Mouse (Mus musculus): ENCODE measurements around the gene Cdh24. TPM values are rescaled to one million over a fixed set of nuclear protein-coding genes. Genes with fewer than 3 reads are reported as not detected.

The Cdh24 gene
- total RNA-seq, 2 experiments from 2014 or later = 22.5 to 27.5 TPM

DNA sequence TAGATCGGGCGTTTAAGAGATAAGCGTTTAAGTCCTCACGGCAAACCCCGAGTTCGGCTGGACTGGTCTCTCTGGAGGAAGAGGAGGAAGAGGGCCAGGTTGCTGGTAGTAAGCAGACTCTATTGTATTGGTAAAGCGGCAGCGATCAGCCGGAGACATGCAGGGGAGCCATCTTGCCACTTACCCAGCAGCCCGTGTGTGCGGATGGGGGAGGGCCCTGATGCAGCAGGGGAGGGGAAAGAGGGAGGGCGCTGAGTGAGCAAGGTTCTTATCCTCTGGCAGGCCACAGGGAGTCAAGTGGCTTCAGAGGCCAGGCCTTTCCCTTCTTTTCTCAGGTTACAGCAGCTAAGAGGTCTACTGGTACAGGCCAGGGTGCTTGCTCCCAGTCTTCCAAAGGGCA is 12.3 kb upstream of the Cdh24 start:
- no peak for TF ChIP-seq CTCF (conservative IDR thresholded peaks at IDR 0.05)
- DNase-seq (ENCODE audit: low spot score in 2 of 2) = peak; percentile 83 to 87
- H3K4me3 ChIP-seq = peak overlapping the region; percentile 86
- peak overlapping the region; percentile 94 for H3K27ac ChIP-seq

DNA sequence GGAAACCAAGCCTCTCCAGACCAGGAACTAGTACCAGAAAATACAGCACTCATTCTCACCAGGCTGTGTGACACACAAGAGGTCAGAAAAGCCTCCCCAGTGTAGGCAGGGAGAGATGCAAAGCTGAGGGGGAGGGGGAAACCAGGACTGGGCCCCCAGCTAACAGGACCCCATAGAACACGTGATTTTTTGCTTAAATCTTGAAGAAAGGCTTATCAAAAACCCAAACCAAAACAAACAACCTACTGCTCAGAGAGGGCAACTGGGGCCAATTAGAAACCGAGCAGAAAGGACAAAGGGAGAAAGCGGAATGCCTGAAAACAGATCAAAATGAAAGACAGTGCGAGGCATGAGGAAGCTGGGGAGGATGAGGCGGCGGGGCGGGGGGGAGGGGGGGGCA is 11.6 kb upstream of the Cdh24 start:
- peak overlapping the region; percentile 94 for H3K27ac ChIP-seq
- DNase-seq (ENCODE audit: low spot score in 2 of 2) = no peak
- no peak for TF ChIP-seq CTCF (conservative IDR thresholded peaks at IDR 0.05)
- peak overlapping the region; percentile 86 for H3K4me3 ChIP-seq

DNA sequence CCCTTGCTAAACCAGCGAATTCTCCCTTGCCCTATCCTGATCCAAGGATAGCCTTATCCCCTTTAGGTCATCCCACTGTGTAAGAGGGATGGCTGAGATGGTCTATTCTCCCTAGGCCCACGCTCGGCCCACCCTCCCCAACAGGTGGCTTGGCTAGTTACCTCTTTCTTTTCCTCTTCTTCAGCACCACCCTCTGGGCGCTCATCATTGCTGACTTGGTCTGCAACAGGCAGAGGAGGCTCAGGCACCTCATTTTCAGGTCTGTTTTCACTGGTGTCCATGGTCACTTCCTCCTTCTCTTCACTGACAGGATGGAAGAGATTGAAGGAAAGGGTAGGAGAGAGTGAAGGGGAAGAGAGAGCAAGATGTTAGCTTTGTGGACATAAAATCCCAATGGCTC is 10.4 kb upstream of the Cdh24 start:
- H3K27ac ChIP-seq = no peak overlapping the region
- H3K4me3 ChIP-seq = no peak overlapping the region
- no peak for DNase-seq (ENCODE audit: low spot score in 2 of 2)
- no peak for TF ChIP-seq CTCF (conservative IDR thresholded peaks at IDR 0.05)

DNA sequence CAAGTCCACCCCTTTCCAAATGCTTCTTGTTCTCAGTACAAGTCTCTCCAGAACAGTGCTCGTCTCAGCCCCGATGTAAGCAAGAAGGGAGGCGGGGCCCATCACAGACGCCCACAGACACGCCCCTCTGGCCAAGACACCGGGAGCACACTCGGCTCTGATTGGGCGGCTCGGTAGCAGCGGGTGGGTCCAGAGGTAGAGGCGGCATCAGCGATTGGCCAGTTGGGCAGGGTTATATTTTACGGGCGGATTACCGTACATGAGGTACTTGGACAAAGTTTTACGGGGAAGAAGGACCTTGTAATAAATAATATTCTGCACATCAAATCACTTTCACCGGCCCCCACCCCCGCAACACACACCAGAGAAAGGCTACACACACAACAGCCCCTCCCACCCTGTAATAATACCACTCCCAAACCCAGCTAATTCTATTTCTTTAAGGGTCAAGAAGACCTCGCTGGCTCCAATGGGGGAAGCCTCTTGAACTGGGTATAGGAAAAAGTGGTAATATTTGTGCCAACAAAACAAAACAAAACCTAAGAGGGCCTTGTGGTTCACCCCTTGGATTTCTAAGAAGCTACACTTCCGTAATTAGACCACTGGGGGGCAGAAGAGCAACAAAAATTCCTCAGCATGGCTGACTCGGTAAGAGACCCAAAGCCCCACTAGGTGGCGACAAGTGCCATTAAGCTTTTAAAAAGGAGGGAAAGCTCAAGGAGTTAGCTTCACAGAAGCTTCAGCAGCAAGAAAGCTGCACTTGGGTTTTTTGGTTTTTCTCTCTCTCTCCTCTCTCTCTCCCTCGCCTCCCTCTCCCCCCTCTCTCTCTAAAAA is 9.7 kb upstream of the Cdh24 start:
- DNase-seq (ENCODE audit: low spot score in 2 of 2) = peak; percentile 88 to 89
- peak; percentile 96 for TF ChIP-seq CTCF (conservative IDR thresholded peaks at IDR 0.05)
- Histone ChIP-seq H3K27ac (no peak overlapping the region), H3K4me3 (no peak overlapping the region; the same call in 1 of the 2 replicates)

DNA sequence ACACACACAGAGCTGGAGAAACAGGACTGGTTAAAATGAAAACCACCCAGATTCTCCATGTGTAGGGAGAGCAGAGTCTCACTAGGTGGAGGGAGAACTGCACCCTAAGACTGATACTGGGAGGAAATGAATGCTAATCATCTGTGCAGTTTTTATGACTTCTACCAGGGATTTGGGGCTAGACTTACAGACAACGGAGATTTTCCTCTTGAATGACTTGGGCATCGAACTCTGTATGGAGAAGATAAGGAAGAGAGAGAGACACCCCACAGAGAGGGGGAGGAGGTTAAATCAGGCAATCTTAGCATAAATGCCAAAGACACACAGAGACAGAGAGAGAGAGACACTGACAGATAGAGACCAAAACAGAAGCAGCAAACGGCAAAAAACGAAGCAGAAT is 6.7 kb upstream of the Cdh24 start:
- H3K27ac ChIP-seq = no peak overlapping the region; the same call in 1 of the 2 replicates
- H3K4me3 ChIP-seq = no peak overlapping the region
- DNase-seq (ENCODE audit: low spot score in 2 of 2) = no peak
- no peak for TF ChIP-seq CTCF (conservative IDR thresholded peaks at IDR 0.05)

DNA sequence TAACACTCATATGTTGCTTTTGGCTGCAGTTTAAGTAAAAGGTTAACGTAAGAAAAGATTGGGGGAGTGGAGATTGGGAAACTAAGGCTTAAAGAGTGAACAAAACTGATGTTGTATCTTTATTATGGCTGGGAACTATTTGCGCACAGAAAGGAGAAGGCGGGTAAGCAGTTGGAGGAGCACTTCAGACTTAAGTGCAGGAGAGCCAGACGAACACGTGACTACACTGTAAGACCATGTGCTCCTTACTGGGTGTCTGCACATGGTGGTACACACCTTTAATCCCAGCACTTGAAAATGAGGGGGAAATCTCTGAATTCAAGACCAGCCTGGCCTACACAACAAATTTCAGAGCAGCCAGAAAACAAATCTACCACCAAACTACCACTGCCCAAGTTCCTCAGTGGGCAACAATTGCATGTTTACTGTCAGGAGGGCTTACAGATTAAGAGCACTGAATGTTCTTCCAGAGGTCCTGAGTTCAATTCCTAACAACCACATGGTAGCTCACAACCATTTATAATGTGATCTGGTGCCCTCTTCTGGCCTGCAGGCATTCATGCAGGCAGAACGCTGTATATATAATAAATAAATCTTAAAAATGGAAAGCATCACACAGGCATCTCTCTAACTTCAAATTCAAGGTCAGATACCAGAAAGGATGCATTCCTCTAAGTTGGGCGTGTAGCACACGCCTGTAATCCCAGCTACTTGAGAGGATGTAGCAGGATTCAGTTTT is 5.9 kb upstream of the Cdh24 start:
- H3K27ac ChIP-seq = no peak overlapping the region
- peak; percentile 79 for TF ChIP-seq CTCF (conservative IDR thresholded peaks at IDR 0.05)

DNA sequence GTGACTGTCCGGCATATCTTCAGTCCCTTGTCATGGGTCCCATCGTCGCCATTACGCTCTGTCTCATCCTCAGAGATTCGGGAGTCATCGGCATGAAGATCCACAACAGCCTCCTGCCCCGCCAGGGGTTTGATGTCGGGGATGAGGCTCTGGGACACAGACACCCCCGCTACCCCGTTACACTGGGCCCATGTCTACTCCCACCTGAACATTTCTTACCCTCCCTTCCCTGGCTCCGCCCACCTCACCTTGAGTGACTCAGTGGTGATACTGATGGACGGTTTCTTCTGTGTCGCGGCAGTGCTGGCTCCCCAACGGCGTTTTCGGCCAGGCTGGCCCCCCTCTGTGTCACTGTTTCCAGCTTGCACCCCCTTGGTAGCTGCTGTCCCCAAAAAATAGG is 5.3 kb upstream of the Cdh24 start:
- no peak for DNase-seq (ENCODE audit: low spot score in 2 of 2)

More for the DNA sequence above, 5.9 kb upstream of the Cdh24 start:
- H3K4me3 ChIP-seq = no peak overlapping the region
- DNase-seq (ENCODE audit: low spot score in 2 of 2) = no peak

DNA sequence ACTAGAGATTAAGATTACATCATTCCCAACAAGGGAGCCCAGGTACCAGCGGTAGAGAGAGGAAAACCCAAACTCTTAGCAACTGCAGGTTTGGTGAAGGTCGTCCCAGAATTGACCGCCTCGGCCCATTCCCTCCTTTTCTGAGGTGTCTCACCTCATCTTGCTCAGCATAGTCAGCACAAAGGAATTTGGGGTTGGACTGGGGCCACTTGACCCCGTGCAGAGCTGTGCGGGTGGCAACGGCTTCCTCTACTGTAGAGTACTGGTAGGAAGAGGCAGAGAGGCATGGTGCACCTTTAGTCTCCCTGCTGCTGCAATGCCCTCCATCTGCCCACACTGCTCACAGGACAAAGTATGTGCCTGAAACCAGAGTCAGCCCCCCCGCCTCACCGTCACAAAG is 3.1 kb upstream of the Cdh24 start:
- Histone ChIP-seq H3K4me3 (no peak overlapping the region), H3K27ac (no peak overlapping the region)
- DNase-seq (ENCODE audit: low spot score in 2 of 2) = no peak
- TF ChIP-seq CTCF (conservative IDR thresholded peaks at IDR 0.05) = no peak

More for the DNA sequence above, 5.3 kb upstream of the Cdh24 start:
- H3K27ac ChIP-seq = no peak overlapping the region
- TF ChIP-seq CTCF (conservative IDR thresholded peaks at IDR 0.05) = no peak
- H3K4me3 ChIP-seq = no peak overlapping the region

DNA sequence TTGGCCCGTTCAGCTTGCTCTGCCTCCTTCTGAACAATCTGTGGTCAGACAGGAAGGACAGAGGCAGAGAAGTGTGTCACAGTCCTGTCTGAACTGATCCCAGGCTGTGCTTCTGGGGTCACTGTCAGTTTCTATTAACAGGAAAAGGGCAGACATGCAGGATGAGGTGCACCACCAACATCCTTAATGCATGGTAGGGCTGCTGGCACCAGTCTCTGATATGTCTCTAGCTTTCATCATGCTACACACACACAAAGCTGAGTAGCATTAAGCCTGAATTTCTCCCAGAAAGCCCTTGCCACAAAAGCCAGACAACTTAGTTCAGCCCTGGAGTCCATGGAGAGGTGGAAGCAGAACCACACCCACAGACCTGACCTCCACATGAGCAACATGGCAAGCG is 1.8 kb upstream of the Cdh24 start:
- H3K27ac ChIP-seq = no peak overlapping the region
- no peak for DNase-seq (ENCODE audit: low spot score in 2 of 2)
- no peak overlapping the region for H3K4me3 ChIP-seq
- TF ChIP-seq CTCF (conservative IDR thresholded peaks at IDR 0.05) = no peak

DNA sequence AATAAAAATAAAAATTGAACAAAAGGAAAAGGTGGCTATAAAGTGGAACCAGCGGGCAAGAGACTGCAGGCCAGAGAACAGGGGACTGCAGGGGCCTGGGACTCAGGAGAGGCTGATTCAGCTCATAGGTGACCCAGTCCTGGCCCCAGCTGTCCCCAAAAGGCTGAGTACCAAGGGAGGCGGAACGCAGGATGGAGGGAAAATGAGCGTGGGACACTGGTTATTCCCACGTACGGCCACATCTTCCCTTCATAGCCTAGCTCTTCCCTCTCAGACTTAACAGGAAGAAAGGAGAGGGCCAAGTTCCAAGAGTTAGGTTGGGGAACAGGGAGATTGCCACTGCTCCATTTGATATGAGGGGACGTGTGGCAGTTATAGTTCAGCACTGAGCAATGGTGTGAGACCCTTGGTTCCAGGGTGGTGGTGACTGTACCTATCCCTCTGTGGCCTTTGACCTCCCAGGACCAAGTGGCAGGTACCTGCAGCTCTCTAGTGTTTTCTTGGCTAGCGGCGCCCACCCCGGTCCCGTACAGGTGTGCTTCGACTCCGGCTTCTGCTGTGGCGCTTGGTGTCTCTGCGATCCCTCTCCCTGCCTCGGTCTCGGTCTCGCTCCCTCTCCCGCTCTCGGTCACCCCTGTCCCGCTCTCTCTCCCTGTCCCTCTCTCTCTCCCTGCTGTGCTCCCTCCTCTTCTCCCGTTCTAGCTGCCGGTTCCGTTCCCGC is 1.2 kb upstream of the Cdh24 start:
- no peak for DNase-seq (ENCODE audit: low spot score in 2 of 2)
- no peak overlapping the region for H3K27ac ChIP-seq
- TF ChIP-seq CTCF (conservative IDR thresholded peaks at IDR 0.05) = no peak
- no peak overlapping the region for H3K4me3 ChIP-seq

DNA sequence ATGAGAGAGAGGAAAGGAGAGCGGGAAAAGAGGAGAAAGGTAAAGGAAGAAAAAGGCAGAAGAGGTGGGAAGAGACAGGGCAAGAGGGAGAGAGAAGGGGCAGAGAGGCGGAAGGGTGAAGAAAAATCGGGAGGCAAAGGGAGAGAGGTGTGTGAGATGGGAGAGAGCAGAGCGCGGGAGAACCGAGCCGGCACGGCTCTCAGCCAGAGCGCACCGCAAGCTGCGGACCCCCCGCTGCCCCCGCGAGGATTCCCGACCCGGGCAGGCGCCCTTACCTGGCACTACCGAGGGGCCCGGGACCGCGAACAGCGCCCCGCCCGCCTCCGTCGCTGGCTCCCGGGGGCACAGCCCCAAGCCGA is 239 bp downstream of the Cdh24 start, which contains the start of gene Gm17606:
Gm17606 (plus strand) TSS at position 7 of the 359 bp plus-strand sequence.
- no peak for DNase-seq (ENCODE audit: low spot score in 2 of 2)
- no peak for TF ChIP-seq CTCF (conservative IDR thresholded peaks at IDR 0.05)
- Histone ChIP-seq H3K4me3 (peak within 1 kb of the TSS; percentile 92), H3K27ac (peak within 1 kb of the TSS; percentile 83)

DNA sequence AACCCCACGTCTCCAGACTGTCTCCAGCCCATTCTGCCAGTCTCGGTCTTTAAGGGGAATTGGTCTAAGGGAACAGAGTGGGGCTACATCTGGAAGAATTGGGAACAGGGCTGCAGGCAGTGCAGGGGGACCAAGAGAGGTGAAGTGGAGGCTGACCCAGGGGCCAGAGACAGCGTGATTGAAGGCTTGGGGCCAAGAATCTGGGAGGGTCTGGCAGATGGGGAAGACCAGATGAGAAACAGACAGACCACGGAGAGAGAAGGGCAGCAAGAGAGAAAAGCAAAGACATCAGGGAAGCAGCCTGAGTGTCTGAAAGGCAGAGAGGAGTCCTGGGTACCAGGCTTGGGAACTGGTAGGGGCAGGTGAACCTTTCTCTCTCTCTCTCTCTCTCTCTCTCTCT is 1.0 kb downstream of the Cdh24 start:
- Histone ChIP-seq H3K4me3 (no peak overlapping the region), H3K27ac (no peak overlapping the region)
- no peak for TF ChIP-seq CTCF (conservative IDR thresholded peaks at IDR 0.05)
- DNase-seq (ENCODE audit: low spot score in 2 of 2) = no peak

DNA sequence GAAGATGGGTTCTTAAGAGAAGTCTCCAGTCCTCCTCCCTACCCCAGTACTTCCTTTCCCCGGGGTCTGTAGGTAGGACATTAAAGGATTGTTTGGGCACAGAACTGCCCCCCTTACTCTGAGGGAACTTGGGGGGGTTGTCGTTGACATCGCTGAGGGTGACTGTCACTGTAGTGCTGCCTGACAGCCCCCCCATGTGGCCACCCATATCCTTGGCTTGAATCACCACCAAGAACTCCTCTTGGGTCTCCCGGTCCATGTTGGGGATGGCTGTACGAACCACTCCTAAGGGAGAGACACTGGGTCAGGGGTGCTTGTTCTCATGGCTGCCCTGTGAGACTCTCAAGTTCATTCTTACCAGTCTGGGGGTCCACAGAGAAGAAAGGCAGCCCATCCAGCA is 3.0 kb downstream of the Cdh24 start:
- Histone ChIP-seq H3K4me3 (no peak overlapping the region), H3K27ac (no peak overlapping the region)
- peak in 1 of 2 experiments; percentile 57 for DNase-seq (ENCODE audit: low spot score in 2 of 2)
- peak; percentile 70 for TF ChIP-seq CTCF (conservative IDR thresholded peaks at IDR 0.05)
